Mouse (Mus musculus) gastrocnemius, adult 2 months (tissue): Measurements from ENCODE around the gene Gm3558. TPM values are rescaled to one million over a fixed set of nuclear protein-coding genes. Genes with fewer than 3 reads are reported as not detected.
"Not testable (repeated sequence)": the region's sequence is repeated elsewhere in the genome, so short reads cannot be mapped to it uniquely, and the experiment has no call there.

ENCODE experiments used
- DNase-seq: peaks from one replicate; pipeline ENCODE4 v3.0.0; 2022
- H3K27ac ChIP-seq: fragments of 200-600 bp; 2 replicates; pipeline ENCODE4 v1.8.1; 2022; ENCODE audit warnings: mild to moderate bottlenecking
- H3K4me3 ChIP-seq: fragments of 200-600 bp; 2 replicates; pipeline ENCODE4 v1.8.1; 2022; ENCODE audit warnings: mild to moderate bottlenecking, moderate library complexity
- CTCF ChIP-seq: fragments of 200-600 bp; IDR thresholded peaks from 2 replicates; pipeline ENCODE4 v1.8.1; 2022; ENCODE audit warnings: antibody characterized with exemption, mild to moderate bottlenecking, moderate library complexity
- intact Hi-C: fragments of 180-260 bp; cut with DNase I; formaldehyde crosslinking; loops from one replicate; pipeline ENCODE4 v1.15.1; 2025
- long read RNA-seq, 2 experiments: library from polyadenylated mRNA; stranded (forward); transcript quantifications; one replicate each; pipeline ENCODE4 v2.0.0; 2021
- total RNA-seq, 2 experiments: library from RNA; stranded (reverse); gene quantifications; 2 replicates each; pipeline ENCODE4 v1.2.3; 2021

Gm3558 gene
- under 1 TPM; 0.56 to 0.75 TPM for total RNA-seq
- long read RNA-seq, experiment 1, partial matches to known transcripts = 0 of 2 reads
- long read RNA-seq, experiment 1, other reads (novel, unspliced or antisense) = 2 of 2 reads
- long read RNA-seq, experiment 2, partial matches to known transcripts = 0 of 1 reads
- long read RNA-seq, experiment 2, other reads (novel, unspliced or antisense) = 0 of 1 reads

- intact Hi-C loops, H3K27ac ChIP-seq, DNase-seq: not testable (repeated sequence)
- H3K4me3 ChIP-seq = peak within 1 kb of the TSS; percentile 62
These were observed at the start of gene Gm3558 for GRCm38 (mm10) chr14:7568382-7568781. TSS of gene Gm3558 (minus strand) at chr14:7568566.

DNA sequence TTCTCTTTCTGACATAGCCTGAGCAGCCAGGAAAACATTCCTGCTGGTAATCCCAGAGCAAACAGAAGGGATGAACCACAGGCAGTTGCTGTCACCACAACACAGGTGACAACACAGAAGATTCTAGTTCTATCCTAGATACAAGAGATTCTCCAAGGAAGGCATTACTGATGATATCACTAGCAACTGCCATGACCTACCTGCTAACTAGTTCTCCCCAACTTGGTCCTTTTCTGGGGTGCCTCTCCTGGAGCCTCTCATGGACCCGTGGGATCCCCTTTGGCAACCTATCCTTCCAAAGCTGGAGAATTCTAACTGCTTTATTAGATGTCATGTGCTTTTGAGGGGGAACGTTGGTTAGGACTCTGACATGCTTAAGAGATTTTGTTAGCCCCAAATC is 27.1 kb upstream of the Gm3558 start, which contains the start of gene Gm10338:
TSS of gene Gm10338 (minus strand) at position 101 of the 400 bp plus-strand sequence.
- H3K27ac ChIP-seq, intact Hi-C loops, DNase-seq, H3K4me3 ChIP-seq: not testable (repeated sequence)

- H3K27ac ChIP-seq, intact Hi-C loops, DNase-seq: not testable (repeated sequence)
- H3K4me3 ChIP-seq = peak overlapping the region; percentile 62
These were observed 476 bp downstream of the Gm3558 start for GRCm38 (mm10) chr14:7567890-7568289.

DNA sequence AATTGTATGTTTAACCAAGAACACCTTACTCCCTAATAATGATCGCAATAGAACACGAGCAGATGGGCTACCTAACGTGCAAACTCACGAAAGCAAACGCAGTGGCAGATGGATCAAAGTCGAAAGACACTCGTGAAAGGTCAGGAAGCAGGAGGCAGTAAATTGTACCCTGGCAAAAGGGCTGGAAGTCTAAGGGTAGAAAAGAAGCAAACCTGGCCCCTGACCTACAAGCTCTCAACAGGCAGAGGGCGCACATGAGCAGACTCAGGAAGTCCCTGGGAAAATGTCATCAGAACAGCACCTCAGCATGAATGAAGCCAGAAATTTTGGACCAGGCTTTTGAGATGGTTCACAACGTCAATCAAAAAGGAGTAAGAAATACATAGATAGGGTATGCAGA is 1.1 kb downstream of the Gm3558 start:
- peak; percentile 35 for TF ChIP-seq CTCF
- intact Hi-C loops, H3K4me3 ChIP-seq, H3K27ac ChIP-seq, DNase-seq: not testable (repeated sequence)

Other genes starting within 250 kb of the Gm3558 start
- not detected for gene Gm5797, start 236.2 kb downstream of the Gm3558 start, total RNA-seq
- gene Gm8374, start 203.4 kb downstream of the Gm3558 start, total RNA-seq = not detected
- not detected for gene Gm3755, start 117.6 kb downstream of the Gm3558 start, total RNA-seq
- not detected for gene Gm3752, start 84.8 kb downstream of the Gm3558 start, total RNA-seq
- not detected for gene Gm10338, start 27.0 kb upstream of the Gm3558 start, total RNA-seq
- gene Gm10128, start 75.4 kb upstream of the Gm3558 start, total RNA-seq = not detected
- gene Gm26661, start 223.0 kb upstream of the Gm3558 start, total RNA-seq = not detected
- 10 to 100 TPM in 1 of 2 experiments, 1 to 10 TPM in 1; 6.0 to 11.0 TPM for gene Flnb, start 249.4 kb upstream of the Gm3558 start, total RNA-seq